Mouse (Mus musculus) ES-Bruce4 (cell line): ENCODE results near the gene Rbm39.

Experiments
- CTCF ChIP-seq: IDR thresholded peaks from one replicate; pipeline ENCODE4 v1.8.1; 2011; ENCODE audit warnings: low read depth, low read length
- EP300 ChIP-seq: IDR thresholded peaks from 2 replicates; pipeline ENCODE4 v1.6.1; 2011; ENCODE audit warnings: low read depth, low read length; ENCODE audit not compliant: insufficient read depth
- POLR2A ChIP-seq: IDR thresholded peaks from one replicate; pipeline ENCODE4 v1.8.1; 2011; ENCODE audit warnings: low read length; ENCODE audit not compliant: insufficient read depth

DNA sequence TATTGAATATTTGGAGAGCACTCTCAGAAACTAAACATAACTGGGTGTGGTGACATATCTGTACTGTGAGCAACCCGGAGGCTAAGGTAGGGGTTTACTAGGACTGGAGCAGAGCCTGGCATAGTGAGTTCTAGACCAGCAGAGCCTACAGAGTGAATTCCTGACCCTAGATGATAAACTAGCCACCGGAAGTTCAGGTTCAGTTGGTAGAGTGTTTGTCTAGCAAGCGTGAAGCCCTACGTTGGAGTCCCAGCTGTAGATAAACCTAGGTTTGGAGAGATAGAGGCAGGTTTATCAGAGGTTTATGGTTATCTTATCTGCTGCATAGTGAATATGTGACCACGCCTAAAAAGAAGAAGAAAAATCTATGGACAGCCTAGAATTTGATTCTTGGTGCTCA, 44.0 kb upstream of the Rbm39 start:
- no peak for TF ChIP-seq CTCF
- TF ChIP-seq EP300 = no peak
- TF ChIP-seq POLR2A = no peak
